Mouse (Mus musculus) limb, embryonic 14.5 days (tissue): ENCODE results near the gene Crtap. TPM values are rescaled to one million over a fixed set of nuclear protein-coding genes. Genes with fewer than 3 reads are reported as not detected.
"Not testable (repeated sequence)": the region's sequence is repeated elsewhere in the genome, so short reads cannot be mapped to it uniquely, and the experiment has no call there.

Source experiments
- ATAC-seq: fragments of 200-750 bp; cut with Nextera tagmentation; 2 replicates; pipeline ENCODE4 v1.8.0; 2017; ENCODE audit warnings: low read depth, moderate number of reproducible peaks, moderate TSS enrichment; ENCODE audit not compliant: low FRiP score
- DNase-seq: peaks from one replicate; pipeline ENCODE4 v3.0.0-alpha.2; 2015; ENCODE audit warnings: low spot score
- H3K27ac ChIP-seq: fragments of 300-500 bp; sonication (generic); replicated peaks from 2 replicates; pipeline ENCODE4 v1.5.1; 2014; ENCODE audit warnings: low read depth, mild to moderate bottlenecking, low read length, moderate library complexity, mixed read lengths
- H3K27me3 ChIP-seq: fragments of 300-500 bp; sonication (generic); 2 replicates; pipeline ENCODE4 v1.6.1; 2014; ENCODE audit warnings: low read length, mixed read lengths; ENCODE audit not compliant: control insufficient read depth, insufficient read depth
- H3K36me3 ChIP-seq: fragments of 300-500 bp; sonication (generic); 2 replicates; pipeline ENCODE4 v1.6.1; 2014; ENCODE audit warnings: mild to moderate bottlenecking, low read length, moderate library complexity, mixed read lengths; ENCODE audit not compliant: control insufficient read depth, insufficient read depth
- H3K4me1 ChIP-seq: fragments of 300-500 bp; sonication (generic); 2 replicates; pipeline ENCODE4 v1.6.1; 2014; ENCODE audit warnings: antibody characterized with exemption, low read length, mixed read lengths; ENCODE audit not compliant: control insufficient read depth, insufficient read depth
- H3K4me2 ChIP-seq: fragments of 300-500 bp; sonication (generic); replicated peaks from 2 replicates; pipeline ENCODE4 v1.6.1; 2014; ENCODE audit warnings: low read depth, mild to moderate bottlenecking, low read length, moderate library complexity; ENCODE audit not compliant: severe bottlenecking
- H3K4me3 ChIP-seq: fragments of 300-500 bp; sonication (generic); replicated peaks from 2 replicates; pipeline ENCODE4 v1.5.1; 2014; ENCODE audit warnings: low read length
- H3K9ac ChIP-seq: fragments of 300-500 bp; sonication (generic); 2 replicates; pipeline ENCODE4 v1.6.1; 2014; ENCODE audit warnings: mild to moderate bottlenecking, low read depth, low read length, moderate library complexity; ENCODE audit not compliant: severe bottlenecking
- H3K9me3 ChIP-seq: fragments of 300-500 bp; sonication (generic); 2 replicates; pipeline ENCODE4 v1.6.1; 2016; ENCODE audit warnings: low read length; ENCODE audit not compliant: control insufficient read depth
- POLR2A ChIP-seq: fragments of 200-500 bp; IDR thresholded peaks from 2 replicates; pipeline ENCODE4 v1.8.0; 2012; ENCODE audit warnings: inconsistent platforms, mild to moderate bottlenecking, moderate library complexity, borderline replicate concordance; ENCODE audit not compliant: insufficient read depth, insufficient read length; ENCODE audit errors: extremely low read depth
- WGBS: fragments of 180-500 bp; shearing (Covaris S2); extraction: QIAGEN DNeasy Blood & Tissue Kit; methylation state at CpG from one replicate; pipeline ENCODE4 v1.1.7; 2014; 5-methylcytosine and 5-hydroxymethylcytosine counted together
- polyA plus RNA-seq, 2 experiments: library from polyadenylated mRNA; depleted of rRNA in 1 of 2; stranded (reverse) in 1 of 2; unstranded in 1 of 2; fragments of >200 nt; fragmentation: Nextera tagmentation in 1 of 2; extraction: Ambion mirVana in 1 of 2; gene quantifications; 2 replicates each; pipeline versions ENCODE4 v1.2.1 to v1.2.3; 2012 to 2014

Crtap gene
- polyA plus RNA-seq, 2 experiments: 221 to 242 TPM

DNA sequence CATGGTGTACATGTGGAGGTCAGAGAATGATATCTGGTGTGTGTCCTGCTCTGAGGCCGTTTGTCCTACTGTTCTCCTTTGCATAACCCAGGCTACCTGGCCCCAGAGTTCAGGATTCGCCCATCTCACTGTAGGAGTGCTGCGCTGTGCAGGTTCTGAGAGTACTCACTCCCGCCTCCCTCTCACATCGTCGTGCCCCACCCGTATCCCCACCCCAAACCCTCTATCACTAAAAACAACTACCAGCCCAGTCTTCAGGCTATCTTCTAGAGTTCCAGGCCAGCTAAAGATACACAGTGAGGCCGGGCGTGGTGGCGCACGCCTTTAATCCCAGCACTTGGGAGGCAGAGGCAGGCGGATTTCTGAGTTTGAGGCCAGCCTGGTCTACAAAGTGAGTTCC, 9.2 kb upstream of the Crtap start:
- H3K4me1 ChIP-seq: peaks cover 10% of the 10 kb centered on the region
- WGBS: 91% methylated on average over 12 of the region's 12 CpGs
- no peak overlapping the region for H3K27ac ChIP-seq
- H3K4me3 ChIP-seq: no peak overlapping the region
- ATAC-seq (no peak), DNase-seq (no peak)
- no peaks in the 10 kb centered on the region for H3K27me3 ChIP-seq
- H3K9me3 ChIP-seq: no peaks in the 10 kb centered on the region
- no peak overlapping the region for H3K9ac ChIP-seq
- no peak overlapping the region for H3K4me2 ChIP-seq
- TF ChIP-seq POLR2A: no peak
- H3K36me3 ChIP-seq: peaks cover under 1% of the 10 kb centered on the region

DNA sequence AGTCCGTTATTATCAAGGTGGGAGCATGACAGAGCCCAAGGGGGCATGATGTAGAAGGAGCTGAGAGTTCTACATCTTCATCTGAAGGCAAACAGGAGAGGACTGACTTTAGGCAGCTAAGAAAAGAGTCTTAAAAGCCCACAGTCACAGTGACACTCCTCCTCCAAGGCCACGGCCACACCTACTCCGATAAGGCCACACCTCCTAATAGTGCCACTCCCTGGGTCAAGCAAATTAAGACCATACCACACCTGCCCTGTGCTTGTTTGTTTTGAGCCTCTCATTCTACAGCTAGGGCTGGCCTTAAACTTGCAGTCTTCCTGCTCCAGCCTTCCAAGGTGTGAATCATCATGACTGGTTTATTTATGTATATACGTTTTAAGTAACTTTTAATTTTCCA, 4.8 kb upstream of the Crtap start:
- no peaks in the 10 kb centered on the region for H3K36me3 ChIP-seq
- no peak overlapping the region for H3K4me3 ChIP-seq
- no peaks in the 10 kb centered on the region for H3K27me3 ChIP-seq
- no peaks in the 10 kb centered on the region for H3K9me3 ChIP-seq
- H3K27ac ChIP-seq: no peak overlapping the region
- H3K4me2 ChIP-seq: no peak overlapping the region
- DNase-seq (no peak), ATAC-seq (no peak)
- no peak for TF ChIP-seq POLR2A
- 77% methylated on average over 4 of the region's 4 CpGs for WGBS
- peaks cover 4% of the 10 kb centered on the region; the same call in 1 of the 2 replicates for H3K4me1 ChIP-seq
- no peak overlapping the region for H3K9ac ChIP-seq

DNA sequence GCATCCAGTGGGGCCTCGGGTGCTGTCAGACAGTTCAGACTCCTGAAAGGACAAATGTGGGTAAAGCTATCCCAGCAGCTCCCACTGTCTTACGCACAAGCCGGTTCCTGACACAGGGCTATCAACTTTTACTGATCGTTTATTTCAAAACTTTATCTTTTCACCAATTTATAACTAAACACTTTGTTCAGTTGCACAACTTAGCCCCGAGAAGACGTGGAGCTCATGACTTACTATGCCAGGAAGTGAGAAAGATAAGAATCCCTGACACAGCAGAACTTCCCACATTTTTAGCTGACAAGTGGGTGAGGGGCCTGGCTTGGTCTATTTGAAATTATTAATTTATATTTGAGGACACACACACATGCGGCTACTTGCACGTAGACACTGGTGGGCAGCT, 4.2 kb upstream of the Crtap start:
- Histone ChIP-seq H3K27ac (no peak overlapping the region), H3K36me3 (no peaks in the 10 kb centered on the region), H3K4me2 (no peak overlapping the region), H3K9me3 (no peaks in the 10 kb centered on the region), H3K27me3 (no peaks in the 10 kb centered on the region), H3K4me3 (no peak overlapping the region), H3K9ac (no peak overlapping the region), H3K4me1 (0 out of 2 replicates have a peak, but pooled peaks cover 4% of the 10 kb centered on the region)
- ATAC-seq (no peak), DNase-seq (no peak)
- TF ChIP-seq POLR2A: no peak
- 88% methylated on average over 8 of the region's 8 CpGs for WGBS

DNA sequence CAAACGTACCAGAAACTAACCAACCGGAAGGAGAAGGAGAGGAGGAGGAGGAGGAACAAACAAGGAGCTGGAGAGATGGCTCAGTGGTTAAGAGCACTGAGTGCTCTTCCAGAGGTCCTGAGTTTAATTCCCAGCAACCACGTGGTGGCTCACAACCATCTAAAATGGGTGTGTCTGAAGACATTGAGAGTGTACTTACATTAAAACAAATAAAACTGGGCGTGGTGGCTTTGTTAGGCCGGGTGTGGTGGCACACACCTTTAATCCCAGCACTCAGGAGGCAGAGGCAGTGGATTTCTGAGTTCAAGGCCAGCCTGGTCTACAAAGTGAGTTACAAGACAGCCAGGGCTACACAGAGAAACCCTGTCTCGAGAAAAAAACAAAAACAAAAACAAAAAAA, 3.7 kb upstream of the Crtap start:
- not testable (repeated sequence) for H3K9me3 ChIP-seq, H3K9ac ChIP-seq, H3K4me3 ChIP-seq, H3K4me2 ChIP-seq, H3K27ac ChIP-seq, H3K36me3 ChIP-seq, H3K4me1 ChIP-seq, H3K27me3 ChIP-seq, ATAC-seq, DNase-seq
- WGBS: 71% methylated on average over 6 of the region's 6 CpGs

DNA sequence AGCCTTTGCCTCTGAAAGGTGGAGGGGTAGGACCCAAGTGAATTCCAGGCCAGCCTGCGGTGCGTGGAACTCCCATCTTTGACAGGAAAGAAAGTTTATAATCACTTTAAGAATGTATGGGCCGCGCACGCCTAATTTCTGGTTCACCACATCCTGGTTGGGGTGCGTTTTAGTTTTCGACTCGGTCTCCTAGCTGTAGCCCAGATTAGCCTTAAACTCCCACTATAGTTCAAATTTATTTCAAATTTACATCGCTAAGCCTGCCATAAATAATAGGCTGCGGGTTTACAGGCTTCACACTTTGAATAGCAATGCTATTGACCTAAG, 237 bp upstream of the Crtap start:
- no peak for DNase-seq
- Histone ChIP-seq H3K27me3 (no peaks in the 10 kb centered on the region), H3K36me3 (peaks cover 5% of the 10 kb centered on the region; the same call in 1 of the 2 replicates), H3K27ac (peak overlapping the region; percentile 92), H3K9ac (peak overlapping the region; percentile 91), H3K4me3 (peak overlapping the region; percentile 91), H3K4me2 (peak overlapping the region; percentile 68), H3K9me3 (no peaks in the 10 kb centered on the region), H3K4me1 (peaks cover 12% of the 10 kb centered on the region; the same call in 1 of the 2 replicates)
- no peak for ATAC-seq
- 2% methylated on average over 10 of the region's 10 CpGs for WGBS
- TF ChIP-seq POLR2A: no peak

DNA sequence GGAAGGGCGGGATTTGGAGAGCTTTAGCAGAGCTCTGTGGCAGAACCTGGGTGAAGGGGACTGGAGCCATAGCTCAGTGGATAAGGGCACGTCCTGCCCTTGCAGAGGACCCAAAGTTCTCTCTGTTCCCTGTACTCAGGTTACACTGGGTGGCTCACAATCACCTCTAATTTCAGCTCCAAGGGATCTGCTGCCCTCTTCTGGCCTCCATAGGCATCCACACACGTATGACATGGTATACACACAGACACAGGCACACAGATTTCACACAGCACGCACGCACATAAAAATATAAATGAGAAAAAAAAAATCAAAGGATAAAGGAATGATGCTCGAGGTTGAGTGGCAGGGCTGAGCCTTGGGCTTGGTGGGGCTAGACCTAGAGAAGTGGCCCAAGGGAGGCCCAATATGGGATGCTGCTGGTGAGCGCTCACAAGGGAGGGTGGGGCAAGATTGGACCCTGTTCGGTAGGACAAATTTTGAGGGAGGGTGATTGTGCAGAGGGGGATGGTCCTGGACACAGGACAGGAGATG, 1.0 kb downstream of the Crtap start:
- 0 out of 2 replicates have a peak, but pooled peaks have one; percentile 16 for ATAC-seq
- peak; percentile 19 for DNase-seq
- Histone ChIP-seq H3K4me3 (peak overlapping the region; percentile 91), H3K27ac (peak overlapping the region; percentile 92; the same call in 1 of the 2 replicates), H3K36me3 (peaks cover 15% of the 10 kb centered on the region), H3K4me1 (peaks cover 12% of the 10 kb centered on the region; the same call in 1 of the 2 replicates), H3K27me3 (no peaks in the 10 kb centered on the region), H3K4me2 (peak overlapping the region; percentile 68), H3K9ac (peak overlapping the region; percentile 91), H3K9me3 (no peaks in the 10 kb centered on the region)
- no peak for TF ChIP-seq POLR2A
- 73% methylated on average over 8 of the region's 8 CpGs for WGBS
